Mouse (Mus musculus) embryonic facial prominence, embryonic 15.5 days (tissue): ENCODE measurements around the gene Zbed4. TPM values are rescaled to one million over a fixed set of nuclear protein-coding genes. Genes with fewer than 3 reads are reported as not detected.

Experiments
- ATAC-seq: fragments of 200-750 bp; cut with Nextera tagmentation; 2 replicates; pipeline ENCODE4 v1.8.0; 2017; ENCODE audit warnings: low read depth, moderate TSS enrichment; ENCODE audit not compliant: insufficient number of reproducible peaks, low FRiP score, low TSS enrichment
- H3K27ac ChIP-seq: fragments of 300-500 bp; sonication (generic); replicated peaks from 2 replicates; pipeline ENCODE4 v1.5.1; 2015; ENCODE audit warnings: mild to moderate bottlenecking, inconsistent platforms
- H3K27me3 ChIP-seq: fragments of 300-500 bp; sonication (generic); 2 replicates; pipeline ENCODE4 v1.6.1; 2015; ENCODE audit warnings: inconsistent platforms
- H3K36me3 ChIP-seq: fragments of 300-500 bp; sonication (generic); 2 replicates; pipeline ENCODE4 v1.6.1; 2015; ENCODE audit warnings: mild to moderate bottlenecking, inconsistent platforms
- H3K4me1 ChIP-seq: fragments of 300-500 bp; sonication (generic); 2 replicates; pipeline ENCODE4 v1.6.1; 2015; ENCODE audit warnings: inconsistent platforms
- H3K4me2 ChIP-seq: fragments of 300-500 bp; sonication (generic); replicated peaks from 2 replicates; pipeline ENCODE4 v1.6.1; 2015; ENCODE audit warnings: mild to moderate bottlenecking, inconsistent platforms
- H3K4me3 ChIP-seq: fragments of 300-500 bp; sonication (generic); replicated peaks from 2 replicates; pipeline ENCODE4 v1.5.1; 2015; ENCODE audit warnings: mild to moderate bottlenecking, inconsistent platforms
- H3K9ac ChIP-seq: fragments of 300-500 bp; sonication (generic); 2 replicates; pipeline ENCODE4 v1.6.1; 2015; ENCODE audit warnings: inconsistent platforms
- H3K9me3 ChIP-seq: fragments of 300-500 bp; sonication (generic); replicated peaks from 2 replicates; pipeline ENCODE4 v1.6.1; 2016; ENCODE audit warnings: inconsistent platforms
- WGBS: fragments of 180-500 bp; shearing (Covaris S2); methylation state at CpG from one replicate; pipeline ENCODE4 v1.1.7; 2015; 5-methylcytosine and 5-hydroxymethylcytosine counted together
- polyA plus RNA-seq: library from polyadenylated mRNA; unstranded; fragments of >200 nt; fragmentation: Nextera tagmentation; extraction: Ambion mirVana; gene quantifications from 2 replicates; pipeline ENCODE4 v1.2.1, GENCODE M21; 2015

The Zbed4 gene
- polyA plus RNA-seq, 1 experiment from 2014 or later, result 12.2 TPM

- Histone ChIP-seq H3K27ac (no peak overlapping the region), H3K4me2 (no peak overlapping the region), H3K36me3 (peaks cover 27% of the 10 kb centered on the region), H3K9ac (no peak overlapping the region), H3K9me3 (no peaks in the 10 kb centered on the region), H3K4me1 (peaks cover 9% of the 10 kb centered on the region), H3K4me3 (no peak overlapping the region), H3K27me3 (no peaks in the 10 kb centered on the region)
- ATAC-seq, result peak; percentile 85
- WGBS, result 54% methylated on average over 17 of the region's 17 CpGs
Measured at GRCm38 (mm10) chr15:88828800-88829705, 77.6 kb downstream of the Zbed4 start.

DNA sequence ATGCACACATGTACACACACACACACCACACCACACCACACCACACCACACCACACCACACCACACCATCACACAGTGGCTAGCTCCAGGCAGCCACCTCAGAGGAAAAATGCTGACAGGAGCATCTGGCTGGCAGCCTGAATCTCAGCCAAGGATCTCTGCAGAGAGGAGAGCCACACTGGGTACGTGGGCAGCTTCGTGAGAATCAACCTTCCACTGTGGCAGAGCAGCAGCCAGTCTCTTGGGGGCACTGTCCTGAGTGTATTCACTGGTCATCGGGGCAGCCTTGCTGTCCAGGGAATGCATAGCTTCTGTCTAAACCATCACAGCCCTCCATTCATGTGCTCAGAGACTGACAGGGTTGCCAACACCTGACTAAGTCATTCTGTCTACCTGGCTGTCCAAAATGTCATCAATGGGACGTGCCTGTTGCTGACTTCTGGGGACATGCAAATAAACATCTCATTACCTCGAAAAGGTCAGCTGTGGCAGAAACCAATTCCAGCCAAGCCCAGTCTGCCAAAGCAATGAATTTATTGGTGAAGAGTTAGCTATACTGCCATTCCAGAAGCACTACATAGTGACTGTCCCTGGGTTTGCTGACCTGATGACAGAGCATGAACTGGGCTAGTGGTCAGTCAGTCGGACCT is 78.5 kb downstream of the Zbed4 start:
- no peak overlapping the region for H3K4me3 ChIP-seq

GRCm38 (mm10) chr15:88830696-88831095 is 79.2 kb downstream of the Zbed4 start:
- no peak for ATAC-seq
- H3K9ac ChIP-seq, result no peak overlapping the region

More for the DNA sequence above, 78.5 kb downstream of the Zbed4 start:
- 72% methylated on average over 6 of the region's 6 CpGs for WGBS
- Histone ChIP-seq H3K4me2 (no peak overlapping the region), H3K9me3 (no peaks in the 10 kb centered on the region), H3K4me1 (peaks cover 9% of the 10 kb centered on the region), H3K27ac (no peak overlapping the region), H3K36me3 (peaks cover 19% of the 10 kb centered on the region), H3K9ac (no peak overlapping the region), H3K27me3 (no peaks in the 10 kb centered on the region)
- no peak for ATAC-seq

GRCm38 (mm10) chr15:88831482-88831881 is 80.0 kb downstream of the Zbed4 start:
- no peak for ATAC-seq
- Histone ChIP-seq H3K4me1 (peaks cover 9% of the 10 kb centered on the region), H3K4me2 (no peak overlapping the region), H3K9me3 (no peaks in the 10 kb centered on the region), H3K36me3 (0 out of 2 replicates have a peak, but pooled peaks cover 3% of the 10 kb centered on the region), H3K9ac (no peak overlapping the region), H3K4me3 (no peak overlapping the region), H3K27ac (no peak overlapping the region), H3K27me3 (no peaks in the 10 kb centered on the region)
- WGBS, result 54% methylated on average over 5 of the region's 5 CpGs

More at GRCm38 (mm10) chr15:88830696-88831095, 79.2 kb downstream of the Zbed4 start:
- H3K27me3 ChIP-seq, result no peaks in the 10 kb centered on the region
- H3K4me3 ChIP-seq, result no peak overlapping the region
- H3K4me1 ChIP-seq, result peaks cover 9% of the 10 kb centered on the region
- no peaks in the 10 kb centered on the region for H3K9me3 ChIP-seq
- H3K36me3 ChIP-seq, result peaks cover 11% of the 10 kb centered on the region; the same call in 1 of the 2 replicates
- WGBS, result 73% methylated on average over 5 of the region's 5 CpGs
- no peak overlapping the region for H3K27ac ChIP-seq
- no peak overlapping the region for H3K4me2 ChIP-seq

DNA sequence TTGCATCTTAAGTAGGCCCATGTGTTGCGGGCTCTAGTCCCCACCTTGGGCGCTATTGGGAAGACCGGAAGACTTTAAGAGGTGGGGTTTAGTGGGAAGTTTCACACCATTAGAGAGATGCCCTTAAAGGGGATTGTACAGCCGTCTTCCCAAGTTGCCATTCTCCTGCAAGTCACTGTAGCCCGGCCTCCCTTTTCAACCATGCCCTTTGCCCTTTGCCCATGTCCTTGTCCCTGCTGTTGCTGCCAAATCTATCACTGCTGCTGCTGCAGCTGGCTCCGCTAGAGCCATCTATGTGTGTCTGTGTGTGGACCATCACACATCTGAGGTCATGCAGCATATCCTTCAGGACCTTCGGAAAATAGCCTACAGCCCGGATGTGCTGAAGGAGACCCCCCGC is 81.1 kb downstream of the Zbed4 start:
- no peaks in the 10 kb centered on the region for H3K27me3 ChIP-seq
- WGBS, result 72% methylated on average over 9 of the region's 9 CpGs
- H3K4me3 ChIP-seq, result no peak overlapping the region
- no peak overlapping the region for H3K9ac ChIP-seq
- H3K36me3 ChIP-seq, result no peaks in the 10 kb centered on the region
- no peak overlapping the region for H3K4me2 ChIP-seq
- no peak overlapping the region for H3K27ac ChIP-seq
- ATAC-seq, result no peak
- no peaks in the 10 kb centered on the region for H3K9me3 ChIP-seq
- H3K4me1 ChIP-seq, result peaks cover 15% of the 10 kb centered on the region

Other genes starting within 250 kb of the Zbed4 start
- not detected in 2 replicates for gene Zdhhc25, start 151.4 kb upstream of the Zbed4 start, polyA plus RNA-seq
- 21.3 and 22.8 TPM in 2 replicates for gene Brd1, start 17.4 kb upstream of the Zbed4 start, polyA plus RNA-seq
- 10.7 and 14.2 TPM in 2 replicates for gene Alg12, start 67.7 kb downstream of the Zbed4 start, polyA plus RNA-seq
- 86.5 and 87.7 TPM in 2 replicates for gene Creld2, start 68.0 kb downstream of the Zbed4 start, polyA plus RNA-seq
- 63.0 and 64.8 TPM in 2 replicates for gene Pim3, start 110.5 kb downstream of the Zbed4 start, polyA plus RNA-seq
- gene Ttll8, start 202.8 kb downstream of the Zbed4 start, polyA plus RNA-seq, result 0.05 TPM in 1 of 2 replicates, not detected in the other
- 0.29 TPM in 1 of 2 replicates, not detected in the other for gene Mlc1, start 227.3 kb downstream of the Zbed4 start, polyA plus RNA-seq
- 0.13 and 0.26 TPM in 2 replicates for gene Mov10l1, start 231.2 kb downstream of the Zbed4 start, polyA plus RNA-seq